Mouse (Mus musculus): ENCODE measurements at regions not wholly inside any gene's neighbourhood (a gene's known extent, or its start where the extent isn't known, plus 50 kb on each side); places are given as distances from the start of the nearest gene placed in this dataset.

GRCm38 (mm10) chr16:71812840-71813239 lies 495.3 kb upstream of the Robo1 start:
- DNase-seq (ENCODE audit: low read depth): peak; percentile 66

DNA sequence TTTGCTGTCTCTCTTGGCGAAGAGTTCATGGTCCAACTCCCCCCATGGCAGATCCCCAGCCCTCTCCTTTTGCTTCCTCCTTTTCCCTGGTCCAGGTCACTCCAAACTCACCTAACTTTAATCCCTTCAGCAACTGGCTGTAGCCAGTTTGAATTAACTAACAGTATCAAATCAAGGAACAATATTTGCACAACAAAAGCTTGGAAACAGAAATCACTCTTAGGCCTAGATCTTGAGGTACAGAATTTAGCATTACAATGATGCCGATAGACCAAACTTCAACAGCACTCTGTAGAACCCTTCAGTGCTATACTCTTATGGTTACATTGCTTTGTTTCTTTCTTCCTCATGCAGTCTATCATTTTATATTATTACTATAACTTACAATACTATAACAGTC lies 472.8 kb upstream of the Robo1 start:
- no peak for DNase-seq (ENCODE audit: low read depth)
- TF ChIP-seq POLR2A (IDR thresholded peaks at IDR 0.05; ENCODE audit: borderline replicate concordance, extremely low read depth, insufficient read depth, insufficient read length, poor library complexity, severe bottlenecking): no peak
- no peak for TF ChIP-seq CTCF (IDR thresholded peaks at IDR 0.05; ENCODE audit: borderline replicate concordance, extremely low read depth, insufficient read depth, insufficient read length)

More at GRCm38 (mm10) chr16:71812840-71813239, 495.3 kb upstream of the Robo1 start:
- no peak for TF ChIP-seq CTCF (IDR thresholded peaks at IDR 0.05; ENCODE audit: borderline replicate concordance, extremely low read depth, insufficient read depth, insufficient read length)
- no peak for TF ChIP-seq POLR2A (IDR thresholded peaks at IDR 0.05; ENCODE audit: borderline replicate concordance, extremely low read depth, insufficient read depth, insufficient read length, poor library complexity, severe bottlenecking)

- TF ChIP-seq POLR2A (IDR thresholded peaks at IDR 0.05; ENCODE audit: borderline replicate concordance, extremely low read depth, insufficient read depth, insufficient read length, poor library complexity, severe bottlenecking): no peak
- no peak for TF ChIP-seq CTCF (IDR thresholded peaks at IDR 0.05; ENCODE audit: borderline replicate concordance, extremely low read depth, insufficient read depth, insufficient read length)
- no peak for DNase-seq (ENCODE audit: low read depth)
These were observed 458.0 kb upstream of the Robo1 start for GRCm38 (mm10) chr16:71850097-71850496.

GRCm38 (mm10) chr16:71851590-71852190 lies 456.4 kb upstream of the Robo1 start:
- TF ChIP-seq POLR2A (IDR thresholded peaks at IDR 0.05; ENCODE audit: borderline replicate concordance, extremely low read depth, insufficient read depth, insufficient read length, poor library complexity, severe bottlenecking) (no peak), CTCF (IDR thresholded peaks at IDR 0.05; ENCODE audit: borderline replicate concordance, extremely low read depth, insufficient read depth, insufficient read length) (no peak)
- no peak for DNase-seq (ENCODE audit: low read depth)

DNA sequence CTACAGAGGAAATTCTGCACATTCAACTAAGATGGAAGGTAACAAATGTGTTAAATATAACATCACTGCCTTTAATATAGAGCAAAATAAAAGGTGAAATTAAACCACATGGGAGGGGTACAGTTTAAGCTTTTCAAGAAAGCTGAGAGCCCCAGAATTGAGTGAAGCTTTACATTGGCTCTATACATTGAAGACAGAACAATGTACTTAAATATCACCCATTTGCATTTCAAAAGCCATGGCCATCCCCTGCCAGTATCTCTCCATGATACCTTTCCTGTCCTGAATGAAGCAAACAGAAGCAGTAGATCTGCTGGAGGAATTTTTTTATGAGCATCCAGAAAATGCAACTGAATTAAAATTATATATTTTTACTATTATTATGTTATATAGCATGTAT lies 450.2 kb upstream of the Robo1 start:
- no peak for DNase-seq (ENCODE audit: low read depth)
- TF ChIP-seq CTCF (IDR thresholded peaks at IDR 0.05; ENCODE audit: borderline replicate concordance, extremely low read depth, insufficient read depth, insufficient read length) (no peak), POLR2A (IDR thresholded peaks at IDR 0.05; ENCODE audit: borderline replicate concordance, extremely low read depth, insufficient read depth, insufficient read length, poor library complexity, severe bottlenecking) (no peak)

GRCm38 (mm10) chr16:71860205-71860604 lies 447.9 kb upstream of the Robo1 start:
- no peak for DNase-seq (ENCODE audit: low read depth)
- no peak for TF ChIP-seq CTCF (IDR thresholded peaks at IDR 0.05; ENCODE audit: borderline replicate concordance, extremely low read depth, insufficient read depth, insufficient read length)
- no peak for TF ChIP-seq POLR2A (IDR thresholded peaks at IDR 0.05; ENCODE audit: borderline replicate concordance, extremely low read depth, insufficient read depth, insufficient read length, poor library complexity, severe bottlenecking)

DNA sequence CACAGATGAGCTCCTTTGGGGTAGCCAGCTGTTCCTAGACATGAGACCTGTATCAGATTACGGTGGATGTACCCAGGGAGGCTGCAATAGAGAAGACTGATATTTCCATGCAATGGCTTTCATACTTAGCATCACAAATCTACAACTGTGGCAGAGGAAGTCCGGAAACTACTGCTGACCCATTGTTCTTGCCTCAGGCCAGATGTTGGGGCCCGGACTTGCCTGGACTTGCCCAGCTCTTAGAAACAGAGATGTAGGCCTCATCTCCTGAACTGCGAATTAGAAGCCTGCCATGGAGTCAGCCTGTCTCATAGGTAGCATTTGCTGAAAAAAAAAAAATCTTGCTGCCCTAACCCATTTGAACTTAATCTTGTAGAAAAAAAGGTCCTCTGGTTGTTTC lies 422.4 kb upstream of the Robo1 start:
- DNase-seq (ENCODE audit: low read depth): no peak
- TF ChIP-seq POLR2A (IDR thresholded peaks at IDR 0.05; ENCODE audit: borderline replicate concordance, extremely low read depth, insufficient read depth, insufficient read length, poor library complexity, severe bottlenecking): no peak
- no peak for TF ChIP-seq CTCF (IDR thresholded peaks at IDR 0.05; ENCODE audit: borderline replicate concordance, extremely low read depth, insufficient read depth, insufficient read length)

DNA sequence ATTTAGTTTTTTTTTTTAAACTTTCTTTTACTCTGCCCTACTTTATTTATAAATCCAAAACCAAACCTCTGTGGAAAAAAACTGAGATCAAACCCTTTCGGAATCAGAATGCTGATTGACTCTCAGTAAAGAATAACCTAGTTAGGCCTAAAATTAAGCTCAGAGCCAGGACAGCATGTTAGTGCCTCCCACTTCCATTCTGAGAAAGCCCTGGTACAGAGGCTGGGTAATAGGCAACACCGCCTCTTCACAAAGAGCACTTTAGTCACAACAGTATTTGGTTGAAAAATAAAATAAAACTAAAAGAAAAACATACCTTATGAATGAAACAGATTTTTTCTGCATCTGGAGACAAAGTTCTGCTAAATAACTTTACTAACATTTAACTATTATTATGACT lies 418.4 kb upstream of the Robo1 start:
- no peak for DNase-seq (ENCODE audit: low read depth)
- TF ChIP-seq CTCF (IDR thresholded peaks at IDR 0.05; ENCODE audit: borderline replicate concordance, extremely low read depth, insufficient read depth, insufficient read length) (no peak), POLR2A (IDR thresholded peaks at IDR 0.05; ENCODE audit: borderline replicate concordance, extremely low read depth, insufficient read depth, insufficient read length, poor library complexity, severe bottlenecking) (no peak)

GRCm38 (mm10) chr16:71923111-71923510 lies 385.0 kb upstream of the Robo1 start:
- TF ChIP-seq POLR2A (IDR thresholded peaks at IDR 0.05; ENCODE audit: borderline replicate concordance, extremely low read depth, insufficient read depth, insufficient read length, poor library complexity, severe bottlenecking) (no peak), CTCF (IDR thresholded peaks at IDR 0.05; ENCODE audit: borderline replicate concordance, extremely low read depth, insufficient read depth, insufficient read length) (no peak)
- no peak for DNase-seq (ENCODE audit: low read depth)

- no peak for TF ChIP-seq CTCF (IDR thresholded peaks at IDR 0.05; ENCODE audit: borderline replicate concordance, extremely low read depth, insufficient read depth, insufficient read length)
- TF ChIP-seq POLR2A (IDR thresholded peaks at IDR 0.05; ENCODE audit: borderline replicate concordance, extremely low read depth, insufficient read depth, insufficient read length, poor library complexity, severe bottlenecking): no peak
- peak; percentile 12 for DNase-seq (ENCODE audit: low read depth)
These were observed 363.9 kb upstream of the Robo1 start for GRCm38 (mm10) chr16:71944165-71944564.

DNA sequence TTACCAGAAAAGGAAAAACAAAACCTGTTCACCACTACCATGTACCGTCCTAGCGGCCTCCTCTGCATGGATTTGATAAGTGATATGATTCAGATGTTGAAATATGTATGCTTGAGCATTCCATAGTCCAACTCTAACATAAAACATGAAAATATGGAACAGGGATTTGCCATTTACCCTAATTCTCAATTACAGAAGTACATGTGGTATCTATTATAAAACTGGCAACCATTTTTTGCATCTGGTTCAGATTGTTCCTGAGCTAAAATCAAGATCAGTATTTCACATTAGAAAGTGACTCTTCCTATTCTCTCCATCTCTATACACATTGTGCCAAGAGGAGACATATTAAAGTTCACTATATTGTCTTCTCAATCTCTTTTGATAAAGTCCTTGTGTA lies 363.3 kb upstream of the Robo1 start:
- no peak for TF ChIP-seq CTCF (IDR thresholded peaks at IDR 0.05; ENCODE audit: borderline replicate concordance, extremely low read depth, insufficient read depth, insufficient read length)
- no peak for TF ChIP-seq POLR2A (IDR thresholded peaks at IDR 0.05; ENCODE audit: borderline replicate concordance, extremely low read depth, insufficient read depth, insufficient read length, poor library complexity, severe bottlenecking)
- no peak for DNase-seq (ENCODE audit: low read depth)

GRCm38 (mm10) chr16:71952879-71953406 lies 355.2 kb upstream of the Robo1 start:
- DNase-seq (ENCODE audit: low read depth): no peak
- TF ChIP-seq POLR2A (IDR thresholded peaks at IDR 0.05; ENCODE audit: borderline replicate concordance, extremely low read depth, insufficient read depth, insufficient read length, poor library complexity, severe bottlenecking) (no peak), CTCF (IDR thresholded peaks at IDR 0.05; ENCODE audit: borderline replicate concordance, extremely low read depth, insufficient read depth, insufficient read length) (no peak)

Measured in brain, embryonic 14.5 days (tissue).